Mouse (Mus musculus) hindbrain, embryonic 14.5 days (tissue): ENCODE measurements around the gene Cptp. TPM values are rescaled to one million over a fixed set of nuclear protein-coding genes. Genes with fewer than 3 reads are reported as not detected.
A peak's percentile ranks its signal among the peaks of the same experiment; 100 is the strongest.

ENCODE experiments used
- ATAC-seq: fragments of 200-750 bp; cut with Nextera tagmentation; 2 replicates; pipeline ENCODE4 v1.8.0; 2017; ENCODE audit warnings: moderate number of reproducible peaks, mild to moderate bottlenecking, moderate TSS enrichment, moderate library complexity; ENCODE audit not compliant: low FRiP score
- DNase-seq: peaks from one replicate; pipeline ENCODE4 v3.0.0-alpha.2; 2015; ENCODE audit warnings: low spot score
- H3K27ac ChIP-seq: fragments of 300-500 bp; sonication (generic); 2 replicates; pipeline ENCODE4 v1.5.1; 2014; ENCODE audit warnings: mild to moderate bottlenecking, moderate library complexity
- H3K27me3 ChIP-seq: fragments of 300-500 bp; sonication (generic); 2 replicates; pipeline ENCODE4 v1.6.1; 2014; ENCODE audit warnings: mild to moderate bottlenecking, low read length, mixed read lengths; ENCODE audit not compliant: control insufficient read depth, insufficient read depth
- H3K36me3 ChIP-seq: fragments of 300-500 bp; sonication (generic); replicated peaks from 2 replicates; pipeline ENCODE4 v1.6.1; 2014; ENCODE audit not compliant: control insufficient read depth, insufficient read depth
- H3K4me1 ChIP-seq: fragments of 300-500 bp; sonication (generic); replicated peaks from 2 replicates; pipeline ENCODE4 v1.6.1; 2014; ENCODE audit warnings: antibody characterized with exemption, low read length, mixed read lengths; ENCODE audit not compliant: control insufficient read depth, insufficient read depth
- H3K4me2 ChIP-seq: fragments of 300-500 bp; sonication (generic); replicated peaks from 2 replicates; pipeline ENCODE4 v1.6.1; 2014; ENCODE audit warnings: mild to moderate bottlenecking, moderate library complexity
- H3K4me3 ChIP-seq: fragments of 300-500 bp; sonication (generic); replicated peaks from 2 replicates; pipeline ENCODE4 v1.5.1; 2014; ENCODE audit warnings: mild to moderate bottlenecking, low read length
- H3K9ac ChIP-seq: fragments of 300-500 bp; sonication (generic); 2 replicates; pipeline ENCODE4 v1.6.1; 2014
- H3K9me3 ChIP-seq: fragments of 300-500 bp; sonication (generic); 2 replicates; pipeline ENCODE4 v1.6.1; 2016; ENCODE audit warnings: low read length; ENCODE audit not compliant: control insufficient read depth
- WGBS: fragments of 180-500 bp; shearing (Covaris S2); extraction: QIAGEN DNeasy Blood & Tissue Kit; methylation state at CpG from one replicate; pipeline ENCODE4 v1.1.7; 2014; 5-methylcytosine and 5-hydroxymethylcytosine counted together
- polyA plus RNA-seq: library from polyadenylated mRNA; unstranded; fragments of >200 nt; fragmentation: Nextera tagmentation; extraction: Ambion mirVana; gene quantifications from 2 replicates; pipeline ENCODE4 v1.2.1, GENCODE M21; 2014

The Cptp gene
- polyA plus RNA-seq, 1 experiment from 2014 or later: 33.5 TPM

DNA sequence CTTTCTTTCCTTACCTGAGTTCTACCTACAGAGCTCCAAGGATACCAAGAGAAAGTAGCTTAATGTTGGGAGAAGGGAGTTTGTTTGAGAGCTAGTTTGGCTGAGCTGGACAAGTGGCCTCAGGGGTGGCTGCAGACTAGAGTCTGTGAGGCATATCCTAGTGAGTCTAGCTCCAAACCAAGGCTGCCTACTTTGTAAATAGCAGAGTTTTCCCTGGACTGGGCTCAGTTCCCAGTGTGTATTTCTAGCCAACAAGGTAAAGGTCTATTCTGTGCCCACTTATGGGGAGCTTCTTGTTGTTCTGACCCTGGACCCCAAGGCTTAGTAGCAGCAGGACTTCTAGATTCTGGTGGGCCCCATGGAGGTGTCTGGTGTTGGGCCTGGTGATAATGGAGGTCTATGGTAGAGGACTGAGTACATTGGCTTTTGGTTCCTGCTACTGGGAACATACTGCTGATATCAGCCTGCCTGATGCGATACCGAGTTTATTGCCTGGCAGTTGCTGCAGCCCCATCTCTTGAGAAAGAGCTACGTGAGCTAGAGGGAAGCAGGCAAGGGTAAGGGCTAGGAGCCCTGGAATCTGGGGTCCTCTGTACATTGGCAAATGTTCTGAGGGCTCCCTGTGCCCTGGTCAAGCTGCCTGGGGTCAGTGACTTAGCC, 19.3 kb downstream of the Cptp start:
- Histone ChIP-seq H3K27ac (no peak overlapping the region), H3K9ac (no peak overlapping the region), H3K4me2 (peak overlapping the region; percentile 68; the same call in 1 of the 2 replicates), H3K27me3 (no peaks in the 10 kb centered on the region), H3K9me3 (no peaks in the 10 kb centered on the region), H3K36me3 (peaks cover 9% of the 10 kb centered on the region), H3K4me3 (no peak overlapping the region), H3K4me1 (peaks cover 32% of the 10 kb centered on the region)
- ATAC-seq: no peak
- 97% methylated on average over 3 of the region's 3 CpGs for WGBS
- DNase-seq: no peak

DNA sequence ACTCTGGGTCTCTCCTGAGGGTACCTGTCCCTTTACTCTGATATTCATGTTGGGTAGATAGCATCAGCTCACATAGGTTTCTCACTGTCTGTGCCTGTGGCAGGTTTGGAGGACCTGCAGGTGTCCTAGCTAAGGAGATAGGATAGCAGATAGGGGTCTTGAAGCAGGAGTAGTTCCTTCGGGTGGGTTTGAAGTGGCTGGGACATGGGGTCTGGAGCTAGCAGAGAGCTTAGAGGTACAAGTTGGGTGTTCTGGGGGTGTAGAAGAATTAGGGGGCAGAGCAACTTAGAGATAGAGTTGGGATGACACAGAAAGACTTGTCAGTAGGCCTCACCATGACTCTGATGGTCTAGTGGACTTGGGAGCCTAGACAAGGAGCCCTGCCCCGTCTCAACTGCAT, 19.8 kb downstream of the Cptp start:
- Histone ChIP-seq H3K4me2 (peak overlapping the region; percentile 68), H3K27ac (no peak overlapping the region), H3K27me3 (no peaks in the 10 kb centered on the region), H3K36me3 (peaks cover 3% of the 10 kb centered on the region; the same call in 1 of the 2 replicates), H3K9me3 (no peaks in the 10 kb centered on the region), H3K4me1 (peaks cover 32% of the 10 kb centered on the region), H3K9ac (no peak overlapping the region), H3K4me3 (peak overlapping the region; percentile 94; the same call in 1 of the 2 replicates)
- DNase-seq: no peak
- 96% methylated on average over 2 of the region's 2 CpGs for WGBS
- no peak for ATAC-seq

DNA sequence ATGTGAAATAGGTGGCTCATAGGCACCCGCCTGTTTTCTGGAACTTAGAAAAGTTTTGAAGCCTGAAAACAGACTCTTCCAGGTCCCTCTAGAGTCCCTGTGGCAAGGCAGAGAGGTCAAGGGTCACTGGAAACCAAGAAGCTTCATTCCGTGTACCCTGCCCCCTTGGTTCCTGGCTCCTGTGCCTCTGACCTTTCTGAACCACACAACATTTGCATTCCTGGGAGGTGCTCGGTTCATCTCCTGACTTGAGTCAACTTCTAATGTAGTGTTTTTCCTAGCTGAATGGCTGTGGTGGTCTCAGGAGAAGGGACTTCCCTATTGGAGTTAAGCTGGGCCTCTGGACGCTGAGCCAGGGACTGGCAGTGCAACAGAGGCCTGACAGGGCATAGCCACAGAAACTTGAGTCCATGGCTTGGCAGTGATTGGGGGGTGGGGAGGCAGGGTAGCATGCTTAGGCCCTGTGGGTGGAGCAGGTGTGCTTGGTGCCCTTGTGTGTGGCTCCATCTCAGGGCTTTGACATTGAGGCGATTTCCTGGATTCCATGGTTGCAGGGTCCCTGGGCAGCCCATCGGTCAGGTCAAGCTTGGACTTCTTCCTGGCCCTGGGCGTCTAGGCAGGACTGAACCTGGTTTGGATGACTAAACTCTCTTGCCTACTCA, 20.7 kb downstream of the Cptp start:
- ATAC-seq: no peak
- Histone ChIP-seq H3K36me3 (no peaks in the 10 kb centered on the region), H3K9ac (peak overlapping the region; percentile 95), H3K9me3 (no peaks in the 10 kb centered on the region), H3K4me1 (peaks cover 32% of the 10 kb centered on the region), H3K27ac (no peak overlapping the region), H3K4me2 (peak overlapping the region; percentile 68), H3K27me3 (no peaks in the 10 kb centered on the region), H3K4me3 (peak overlapping the region; percentile 94)
- DNase-seq: no peak
- 64% methylated on average over 7 of the region's 7 CpGs for WGBS

DNA sequence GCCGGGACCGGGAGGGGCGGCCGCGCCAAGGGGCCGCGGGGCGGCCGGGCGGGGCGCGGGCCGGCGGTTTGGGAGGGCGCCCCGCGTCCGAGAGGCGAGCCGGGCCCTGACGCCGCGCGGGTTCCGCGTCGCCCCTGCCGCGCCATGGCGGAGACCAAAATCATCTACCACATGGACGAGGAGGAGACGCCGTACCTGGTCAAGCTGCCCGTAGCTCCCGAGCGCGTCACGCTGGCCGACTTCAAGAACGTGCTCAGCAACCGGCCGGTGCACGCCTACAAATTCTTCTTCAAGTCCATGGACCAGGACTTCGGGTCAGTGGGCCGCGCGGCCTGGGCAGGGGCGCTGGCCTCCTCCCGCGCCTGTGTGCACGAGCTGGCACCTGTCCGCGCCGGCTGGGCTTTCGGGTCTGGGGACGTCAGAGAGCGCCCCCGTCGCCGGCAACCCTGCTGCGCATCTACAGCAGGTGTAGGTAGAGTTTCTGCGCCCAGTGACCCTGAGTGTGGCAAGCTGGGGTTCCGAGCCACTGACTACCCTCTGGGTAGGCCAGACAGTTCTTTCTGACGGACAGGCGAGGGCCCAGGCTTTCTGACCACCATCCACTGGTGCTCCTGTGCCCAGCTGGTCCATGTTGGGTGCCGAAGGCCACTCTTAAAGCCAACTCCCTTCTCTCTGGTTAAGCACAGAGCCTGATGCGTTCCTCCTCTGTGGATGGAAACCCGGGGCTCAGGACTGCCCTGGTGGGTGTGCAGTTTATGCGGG, 21.5 kb downstream of the Cptp start:
- Histone ChIP-seq H3K27ac (peak overlapping the region; percentile 84), H3K4me2 (peak overlapping the region; percentile 68), H3K9ac (peak overlapping the region; percentile 95), H3K4me3 (peak overlapping the region; percentile 94), H3K4me1 (peaks cover 32% of the 10 kb centered on the region), H3K9me3 (no peaks in the 10 kb centered on the region), H3K36me3 (no peaks in the 10 kb centered on the region), H3K27me3 (no peaks in the 10 kb centered on the region)
- peak; percentile 22 for ATAC-seq
- peak; percentile 33 for DNase-seq
- 1% methylated on average over 48 of the region's 69 CpGs for WGBS

DNA sequence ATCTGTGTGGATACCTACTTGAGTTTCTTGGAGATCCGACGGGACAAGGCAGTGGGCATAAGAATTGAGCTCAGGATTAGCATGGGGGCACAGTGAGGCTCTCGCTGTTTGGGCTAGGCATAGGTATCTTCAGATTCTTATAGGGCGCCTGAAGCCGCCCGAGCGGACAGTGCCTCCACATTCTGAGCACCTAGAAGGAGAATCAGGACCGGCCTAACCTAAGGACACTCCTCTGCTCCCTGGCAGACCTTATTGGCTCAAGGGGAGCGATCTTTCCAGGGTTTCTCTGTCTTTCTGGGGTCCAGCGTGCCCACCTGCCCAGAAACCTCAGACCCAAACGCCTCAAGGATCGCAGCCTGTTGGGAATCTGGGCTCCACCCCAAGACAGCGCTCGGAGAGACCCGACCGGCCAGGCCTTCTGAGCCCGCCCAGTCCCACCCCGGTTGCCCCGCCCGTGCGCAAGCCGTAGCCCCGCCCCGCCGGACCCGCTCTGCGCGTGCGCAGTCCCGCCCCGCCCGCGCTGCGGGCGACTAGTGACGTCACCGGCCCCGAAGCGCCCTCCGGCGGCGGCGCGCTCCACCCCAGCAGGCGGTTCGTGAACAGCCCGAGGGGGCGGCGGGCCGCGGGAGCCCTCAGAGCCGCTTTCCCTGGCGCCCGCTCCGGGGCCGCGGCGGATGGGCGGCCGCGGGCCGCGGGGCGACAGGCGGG, 22.2 kb downstream of the Cptp start, which contains the start of gene Dvl1:
Gene Dvl1 (plus strand): TSS at position 532 of the 708 bp plus-strand sequence.
- DNase-seq (peak; percentile 96), ATAC-seq (peak; percentile 84)
- Histone ChIP-seq H3K4me2 (peak within 1 kb of the TSS; percentile 68), H3K9me3 (no peaks in the 10 kb centered on the region), H3K4me1 (peaks cover 32% of the 10 kb centered on the region), H3K27me3 (peaks cover under 1% of the 10 kb centered on the region; the same call in 1 of the 2 replicates), H3K4me3 (peak within 1 kb of the TSS; percentile 94), H3K9ac (peak within 1 kb of the TSS; percentile 95), H3K27ac (peak within 1 kb of the TSS; percentile 84), H3K36me3 (no peaks in the 10 kb centered on the region)
- 3% methylated on average over 49 of the region's 65 CpGs for whole genome bisulfite sequencing

DNA sequence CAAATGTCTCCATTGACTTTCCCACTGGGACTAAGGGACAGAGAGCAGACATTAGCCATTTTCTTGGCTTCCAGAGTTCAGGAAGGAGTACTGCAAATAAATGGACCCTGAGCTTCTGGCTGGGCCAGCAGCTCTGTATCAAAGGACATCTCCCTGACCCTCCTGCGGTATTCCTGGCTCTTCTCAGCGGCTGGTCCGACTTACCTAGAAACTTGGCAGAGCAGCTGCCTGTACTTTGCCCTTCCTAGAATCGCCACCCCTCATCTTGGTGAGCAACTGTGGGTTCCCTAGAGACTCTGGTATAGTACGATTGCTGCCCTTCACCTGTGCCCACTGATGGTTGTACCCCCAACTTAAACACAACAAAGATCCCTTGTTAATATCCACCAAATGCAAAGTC, 26.0 kb downstream of the Cptp start:
- 86% methylated on average over 5 of the region's 5 CpGs for WGBS
- DNase-seq (no peak), ATAC-seq (no peak)
- H3K27me3 ChIP-seq: peaks cover 9% of the 10 kb centered on the region; the same call in 1 of the 2 replicates
- no peak overlapping the region for H3K9ac ChIP-seq
- peaks cover 17% of the 10 kb centered on the region for H3K4me1 ChIP-seq
- H3K36me3 ChIP-seq: no peaks in the 10 kb centered on the region
- H3K27ac ChIP-seq: no peak overlapping the region
- H3K4me3 ChIP-seq: no peak overlapping the region
- no peak overlapping the region for H3K4me2 ChIP-seq
- H3K9me3 ChIP-seq: no peaks in the 10 kb centered on the region

DNA sequence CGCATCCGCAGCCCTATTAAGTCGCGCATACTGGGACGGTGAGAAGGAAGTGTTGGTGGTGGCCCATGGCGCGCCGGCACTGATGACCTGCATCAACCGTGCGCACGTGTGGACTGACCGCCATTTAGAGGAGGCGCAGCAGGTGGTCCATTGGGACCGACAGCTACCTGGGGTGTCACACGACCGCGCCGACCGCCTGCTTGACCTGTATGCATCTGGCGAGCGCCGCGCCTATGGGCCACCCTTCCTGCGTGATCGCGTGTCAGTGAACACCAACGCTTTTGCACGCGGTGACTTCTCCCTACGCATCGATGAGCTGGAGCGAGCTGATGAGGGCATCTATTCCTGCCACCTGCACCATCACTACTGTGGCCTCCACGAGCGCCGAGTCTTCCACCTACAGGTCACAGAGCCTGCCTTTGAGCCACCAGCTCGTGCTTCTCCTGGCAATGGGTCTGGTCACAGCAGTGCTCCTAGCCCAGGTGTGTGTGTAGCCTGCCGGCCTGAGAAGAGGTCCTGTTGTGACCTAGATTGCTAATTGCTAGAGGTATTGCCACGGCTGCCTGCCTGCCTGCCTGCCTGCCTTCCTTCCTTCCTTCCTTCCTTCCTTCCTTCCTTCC, 27.5 kb downstream of the Cptp start:
- no peak for DNase-seq
- no peaks in the 10 kb centered on the region for H3K36me3 ChIP-seq
- no peak overlapping the region for H3K9ac ChIP-seq
- WGBS: 38% methylated on average over 38 of the region's 38 CpGs
- peak overlapping the region; percentile 54; the same call in 1 of the 2 replicates for H3K4me2 ChIP-seq
- no peaks in the 10 kb centered on the region for H3K9me3 ChIP-seq
- no peak overlapping the region for H3K4me3 ChIP-seq
- no peak overlapping the region for H3K27ac ChIP-seq
- H3K4me1 ChIP-seq: peaks cover 11% of the 10 kb centered on the region
- peaks cover 9% of the 10 kb centered on the region; the same call in 1 of the 2 replicates for H3K27me3 ChIP-seq
- no peak for ATAC-seq

DNA sequence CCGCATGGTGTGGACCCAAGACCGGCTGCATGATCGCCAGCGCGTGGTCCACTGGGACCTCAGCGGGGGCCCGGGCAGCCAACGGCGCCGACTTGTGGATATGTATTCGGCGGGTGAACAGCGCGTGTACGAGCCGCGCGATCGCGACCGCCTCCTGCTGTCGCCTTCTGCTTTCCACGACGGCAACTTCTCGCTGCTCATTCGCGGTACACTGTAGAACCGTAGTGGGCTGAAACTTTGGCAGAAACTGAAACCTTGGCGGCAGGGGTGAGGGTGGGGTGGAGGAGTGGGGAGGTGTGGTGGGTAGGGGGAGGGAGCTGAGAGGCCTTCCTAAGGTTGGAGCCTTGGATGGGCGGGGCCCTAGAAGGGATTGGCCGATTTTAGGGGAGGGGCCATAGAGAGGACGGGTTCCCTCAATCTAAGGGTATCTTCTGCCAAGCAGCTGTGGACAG, 28.2 kb downstream of the Cptp start:
- Histone ChIP-seq H3K4me1 (peaks cover 7% of the 10 kb centered on the region), H3K9me3 (no peaks in the 10 kb centered on the region), H3K9ac (peak overlapping the region; percentile 50; the same call in 1 of the 2 replicates), H3K4me2 (peak overlapping the region; percentile 54), H3K4me3 (peak overlapping the region; percentile 25), H3K27me3 (peaks cover 9% of the 10 kb centered on the region; the same call in 1 of the 2 replicates), H3K36me3 (no peaks in the 10 kb centered on the region), H3K27ac (no peak overlapping the region)
- under 1% methylated on average over 32 of the region's 32 CpGs for WGBS
- DNase-seq (no peak), ATAC-seq (peak; percentile 39)
